Mouse (Mus musculus): ENCODE results near the gene Ccdc34. TPM values are rescaled to one million over a fixed set of nuclear protein-coding genes. Genes with fewer than 3 reads are reported as not detected.

Ccdc34 gene
- polyA plus RNA-seq, 1 experiment from 2014 or later: 38.7 TPM

GRCm38 (mm10) chr2:110058424-110058823 lies 40.8 kb downstream of the Ccdc34 start:
- Histone ChIP-seq H3K4me3 (ENCODE audit: low read length) (no peak overlapping the region), H3K4me2 (ENCODE audit: low read depth, low read length) (no peak overlapping the region), H3K27me3 (ENCODE audit: control insufficient read depth, insufficient read depth, low read depth, low read length) (no peaks in the 10 kb centered on the region), H3K9ac (ENCODE audit: low read length) (no peak overlapping the region), H3K27ac (ENCODE audit: low read length) (no peak overlapping the region), H3K4me1 (replicated peaks; ENCODE audit: control insufficient read depth, insufficient read depth, low read length) (no peaks in the 10 kb centered on the region), H3K9me3 (ENCODE audit: control insufficient read depth, low read length) (no peaks in the 10 kb centered on the region), H3K36me3 (ENCODE audit: control insufficient read depth, insufficient read depth, low read length) (no peaks in the 10 kb centered on the region)
- no peak for ATAC-seq (ENCODE audit: low read depth)
- WGBS: 56% methylated on average over 4 of the region's 4 CpGs

GRCm38 (mm10) chr2:110063131-110063530 lies 45.5 kb downstream of the Ccdc34 start:
- Histone ChIP-seq H3K9ac (ENCODE audit: low read length) (no peak overlapping the region), H3K27ac (ENCODE audit: low read length) (no peak overlapping the region), H3K4me1 (replicated peaks; ENCODE audit: control insufficient read depth, insufficient read depth, low read length) (no peaks in the 10 kb centered on the region), H3K36me3 (ENCODE audit: control insufficient read depth, insufficient read depth, low read length) (no peaks in the 10 kb centered on the region), H3K27me3 (ENCODE audit: control insufficient read depth, insufficient read depth, low read depth, low read length) (no peaks in the 10 kb centered on the region), H3K9me3 (ENCODE audit: control insufficient read depth, low read length) (no peaks in the 10 kb centered on the region), H3K4me2 (ENCODE audit: low read depth, low read length) (no peak overlapping the region), H3K4me3 (ENCODE audit: low read length) (no peak overlapping the region)
- ATAC-seq (ENCODE audit: low read depth): no peak
- 72% methylated on average over 1 of the region's 1 CpGs for WGBS

- Histone ChIP-seq H3K4me2 (ENCODE audit: low read depth, low read length) (no peak overlapping the region), H3K27me3 (ENCODE audit: control insufficient read depth, insufficient read depth, low read depth, low read length) (no peaks in the 10 kb centered on the region), H3K4me3 (ENCODE audit: low read length) (no peak overlapping the region), H3K9ac (ENCODE audit: low read length) (no peak overlapping the region), H3K36me3 (ENCODE audit: control insufficient read depth, insufficient read depth, low read length) (no peaks in the 10 kb centered on the region), H3K9me3 (ENCODE audit: control insufficient read depth, low read length) (no peaks in the 10 kb centered on the region), H3K27ac (ENCODE audit: low read length) (no peak overlapping the region), H3K4me1 (replicated peaks; ENCODE audit: control insufficient read depth, insufficient read depth, low read length) (no peaks in the 10 kb centered on the region)
- ATAC-seq (ENCODE audit: low read depth): no peak
These were observed 51.3 kb downstream of the Ccdc34 start for GRCm38 (mm10) chr2:110068916-110069315.

GRCm38 (mm10) chr2:110073023-110073422 lies 55.4 kb downstream of the Ccdc34 start:
- 50% methylated on average over 6 of the region's 6 CpGs for WGBS
- no peak overlapping the region for H3K4me2 ChIP-seq (ENCODE audit: low read depth, low read length)
- H3K4me3 ChIP-seq (ENCODE audit: low read length): no peak overlapping the region
- no peak overlapping the region for H3K27ac ChIP-seq (ENCODE audit: low read length)
- ATAC-seq (ENCODE audit: low read depth): no peak
- H3K4me1 ChIP-seq (replicated peaks; ENCODE audit: control insufficient read depth, insufficient read depth, low read length): no peaks in the 10 kb centered on the region
- H3K9ac ChIP-seq (ENCODE audit: low read length): no peak overlapping the region
- H3K36me3 ChIP-seq (ENCODE audit: control insufficient read depth, insufficient read depth, low read length): no peaks in the 10 kb centered on the region
- no peaks in the 10 kb centered on the region for H3K27me3 ChIP-seq (ENCODE audit: control insufficient read depth, insufficient read depth, low read depth, low read length)
- H3K9me3 ChIP-seq (ENCODE audit: control insufficient read depth, low read length): no peaks in the 10 kb centered on the region

- no peak overlapping the region for H3K4me3 ChIP-seq (ENCODE audit: low read length)
- 87% methylated on average over 6 of the region's 6 CpGs for WGBS
- no peak overlapping the region for H3K27ac ChIP-seq (ENCODE audit: low read length)
- no peak for ATAC-seq (ENCODE audit: low read depth)
- no peaks in the 10 kb centered on the region for H3K9me3 ChIP-seq (ENCODE audit: control insufficient read depth, low read length)
- no peak overlapping the region for H3K9ac ChIP-seq (ENCODE audit: low read length)
- no peaks in the 10 kb centered on the region; the same call in 1 of the 2 replicates for H3K27me3 ChIP-seq (ENCODE audit: control insufficient read depth, insufficient read depth, low read depth, low read length)
- H3K4me1 ChIP-seq (replicated peaks; ENCODE audit: control insufficient read depth, insufficient read depth, low read length): no peaks in the 10 kb centered on the region
- H3K36me3 ChIP-seq (ENCODE audit: control insufficient read depth, insufficient read depth, low read length): no peaks in the 10 kb centered on the region
- H3K4me2 ChIP-seq (ENCODE audit: low read depth, low read length): no peak overlapping the region
These were observed 57.2 kb downstream of the Ccdc34 start for GRCm38 (mm10) chr2:110074646-110075452.

- no peak for ATAC-seq (ENCODE audit: low read depth)
- Histone ChIP-seq H3K4me1 (replicated peaks; ENCODE audit: control insufficient read depth, insufficient read depth, low read length) (no peaks in the 10 kb centered on the region), H3K4me2 (ENCODE audit: low read depth, low read length) (no peak overlapping the region), H3K9me3 (ENCODE audit: control insufficient read depth, low read length) (no peaks in the 10 kb centered on the region), H3K27me3 (ENCODE audit: control insufficient read depth, insufficient read depth, low read depth, low read length) (no peaks in the 10 kb centered on the region; the same call in 1 of the 2 replicates), H3K36me3 (ENCODE audit: control insufficient read depth, insufficient read depth, low read length) (no peaks in the 10 kb centered on the region), H3K4me3 (ENCODE audit: low read length) (no peak overlapping the region), H3K9ac (ENCODE audit: low read length) (no peak overlapping the region), H3K27ac (ENCODE audit: low read length) (no peak overlapping the region)
- 26% methylated on average over 2 of the region's 2 CpGs for WGBS
These were observed 59.6 kb downstream of the Ccdc34 start for GRCm38 (mm10) chr2:110077240-110077639.

GRCm38 (mm10) chr2:110077655-110078054 lies 60.0 kb downstream of the Ccdc34 start:
- 47% methylated on average over 2 of the region's 2 CpGs for WGBS
- Histone ChIP-seq H3K4me1 (replicated peaks; ENCODE audit: control insufficient read depth, insufficient read depth, low read length) (no peaks in the 10 kb centered on the region), H3K4me3 (ENCODE audit: low read length) (no peak overlapping the region), H3K4me2 (ENCODE audit: low read depth, low read length) (no peak overlapping the region), H3K27ac (ENCODE audit: low read length) (no peak overlapping the region), H3K36me3 (ENCODE audit: control insufficient read depth, insufficient read depth, low read length) (no peaks in the 10 kb centered on the region), H3K9me3 (ENCODE audit: control insufficient read depth, low read length) (no peaks in the 10 kb centered on the region), H3K27me3 (ENCODE audit: control insufficient read depth, insufficient read depth, low read depth, low read length) (no peaks in the 10 kb centered on the region; the same call in 1 of the 2 replicates), H3K9ac (ENCODE audit: low read length) (no peak overlapping the region)
- ATAC-seq (ENCODE audit: low read depth): no peak

- no peak overlapping the region for H3K4me3 ChIP-seq (ENCODE audit: low read length)
- no peak overlapping the region for H3K4me2 ChIP-seq (ENCODE audit: low read depth, low read length)
- no peak overlapping the region for H3K9ac ChIP-seq (ENCODE audit: low read length)
- no peaks in the 10 kb centered on the region; the same call in none of the 2 replicates for H3K27me3 ChIP-seq (ENCODE audit: control insufficient read depth, insufficient read depth, low read depth, low read length)
- H3K36me3 ChIP-seq (ENCODE audit: control insufficient read depth, insufficient read depth, low read length): no peaks in the 10 kb centered on the region
- H3K27ac ChIP-seq (ENCODE audit: low read length): no peak overlapping the region
- WGBS: 51% methylated on average over 6 of the region's 6 CpGs
- no peaks in the 10 kb centered on the region for H3K9me3 ChIP-seq (ENCODE audit: control insufficient read depth, low read length)
- no peaks in the 10 kb centered on the region for H3K4me1 ChIP-seq (replicated peaks; ENCODE audit: control insufficient read depth, insufficient read depth, low read length)
- no peak for ATAC-seq (ENCODE audit: low read depth)
These were observed 62.9 kb downstream of the Ccdc34 start for GRCm38 (mm10) chr2:110080532-110080931.

GRCm38 (mm10) chr2:110082975-110083374 lies 65.4 kb downstream of the Ccdc34 start:
- no peak for ATAC-seq (ENCODE audit: low read depth)
- WGBS: 64% methylated on average over 2 of the region's 2 CpGs
- Histone ChIP-seq H3K9me3 (ENCODE audit: control insufficient read depth, low read length) (no peaks in the 10 kb centered on the region), H3K4me3 (ENCODE audit: low read length) (no peak overlapping the region), H3K9ac (ENCODE audit: low read length) (no peak overlapping the region), H3K4me2 (ENCODE audit: low read depth, low read length) (no peak overlapping the region), H3K4me1 (replicated peaks; ENCODE audit: control insufficient read depth, insufficient read depth, low read length) (no peaks in the 10 kb centered on the region), H3K36me3 (ENCODE audit: control insufficient read depth, insufficient read depth, low read length) (no peaks in the 10 kb centered on the region), H3K27ac (ENCODE audit: low read length) (no peak overlapping the region), H3K27me3 (ENCODE audit: control insufficient read depth, insufficient read depth, low read depth, low read length) (no peaks in the 10 kb centered on the region; the same call in none of the 2 replicates)
